Mouse (Mus musculus) heart, postnatal 0 days (tissue): Measurements from ENCODE around the gene Osbpl6.

Source experiments
- CTCF ChIP-seq: IDR thresholded peaks from 2 replicates; pipeline ENCODE4 v1.5.1; 2016; ENCODE audit warnings: antibody characterized with exemption, control low read depth, low read depth
- EP300 ChIP-seq: IDR thresholded peaks from 2 replicates; pipeline ENCODE4 v1.6.1; 2016; ENCODE audit warnings: antibody characterized with exemption, low read depth

GRCm38 (mm10) chr2:76449836-76450355 is 43.6 kb downstream of the Osbpl6 start:
- TF ChIP-seq CTCF (no peak), EP300 (no peak)
